Mouse (Mus musculus): ENCODE data around the gene Igfbp1.
"Not testable (repeated sequence)": the region's sequence is repeated elsewhere in the genome, so short reads cannot be mapped to it uniquely, and the experiment has no call there.

Gene Igfbp1

DNA sequence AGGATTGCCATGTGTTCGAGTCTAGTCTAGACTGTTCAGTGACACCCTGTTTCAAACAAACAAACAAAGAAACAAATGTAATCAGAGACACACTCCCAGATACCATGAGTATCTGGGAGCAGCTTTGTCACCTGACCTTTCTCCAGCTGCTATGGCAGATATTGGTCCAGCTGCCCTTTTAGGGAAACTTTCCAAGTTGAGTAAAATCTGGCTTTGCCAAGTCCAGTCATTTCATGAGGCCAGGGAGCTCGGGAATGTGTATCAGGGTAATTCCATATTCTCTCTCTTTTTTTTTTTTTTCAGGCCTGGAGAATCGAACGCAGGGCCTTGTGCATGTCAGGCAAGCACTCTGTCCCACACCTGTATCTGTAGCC is 2.3 kb upstream of the Igfbp1 start:
- no peak for DNase-seq (ENCODE audit: low spot score)

DNA sequence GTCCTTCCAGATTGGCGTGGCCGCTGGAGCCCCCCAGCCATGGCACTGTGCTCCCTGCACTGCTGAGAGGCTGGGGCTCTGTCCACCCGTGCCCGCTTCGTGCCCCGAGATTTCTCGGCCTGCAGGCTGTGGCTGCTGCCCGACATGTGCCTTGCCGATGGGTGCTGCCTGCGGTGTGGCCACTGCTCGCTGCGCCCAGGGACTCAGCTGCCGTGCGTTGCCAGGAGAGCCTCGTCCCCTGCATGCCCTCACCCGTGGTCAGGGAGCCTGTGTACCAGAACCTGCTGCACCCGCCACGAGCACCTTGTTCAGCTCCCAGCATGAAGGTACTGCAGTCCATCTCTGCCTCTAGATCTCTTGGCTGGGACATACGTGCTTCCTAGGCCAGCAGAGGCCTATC is 424 bp downstream of the Igfbp1 start:
- no peak for DNase-seq (ENCODE audit: low spot score)

DNA sequence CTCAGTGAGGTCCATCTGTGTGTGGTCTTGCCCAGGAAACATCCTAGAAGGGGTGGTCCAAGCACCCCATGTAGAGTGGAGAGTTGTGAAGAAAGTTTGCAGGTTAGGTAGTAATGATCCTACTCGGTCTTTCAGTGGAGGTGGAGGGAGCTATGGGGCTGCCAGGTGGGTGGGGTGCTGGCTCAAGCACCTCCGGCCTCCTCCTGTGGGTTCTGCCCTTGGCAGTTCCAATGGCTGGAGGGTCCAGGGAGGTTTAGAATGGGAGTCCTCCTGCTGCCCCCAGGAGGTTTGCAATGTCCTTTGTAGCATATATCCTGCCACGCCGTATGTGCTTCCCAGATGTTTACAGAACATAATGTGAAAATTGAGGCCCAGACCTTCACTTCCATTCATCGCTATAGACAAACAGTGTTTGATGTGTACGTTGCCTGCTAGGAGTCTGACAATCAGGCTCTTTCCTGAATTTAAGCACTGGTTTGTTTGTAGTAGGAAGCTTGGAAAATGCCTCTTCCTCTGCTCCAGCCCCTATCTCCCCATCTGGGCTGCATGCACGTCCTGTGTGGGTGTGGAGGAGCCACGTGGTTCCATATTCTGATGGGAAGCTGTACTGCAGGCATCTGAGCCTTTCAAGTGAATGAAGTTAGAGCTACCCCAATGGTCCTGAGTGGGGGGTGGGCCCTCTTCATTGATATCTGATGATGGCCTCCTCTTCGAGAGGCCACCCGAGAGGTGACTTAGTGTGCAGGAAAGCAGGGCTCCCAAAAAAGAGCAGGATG is 1.1 kb downstream of the Igfbp1 start:
- no peak for DNase-seq (ENCODE audit: low spot score)

DNA sequence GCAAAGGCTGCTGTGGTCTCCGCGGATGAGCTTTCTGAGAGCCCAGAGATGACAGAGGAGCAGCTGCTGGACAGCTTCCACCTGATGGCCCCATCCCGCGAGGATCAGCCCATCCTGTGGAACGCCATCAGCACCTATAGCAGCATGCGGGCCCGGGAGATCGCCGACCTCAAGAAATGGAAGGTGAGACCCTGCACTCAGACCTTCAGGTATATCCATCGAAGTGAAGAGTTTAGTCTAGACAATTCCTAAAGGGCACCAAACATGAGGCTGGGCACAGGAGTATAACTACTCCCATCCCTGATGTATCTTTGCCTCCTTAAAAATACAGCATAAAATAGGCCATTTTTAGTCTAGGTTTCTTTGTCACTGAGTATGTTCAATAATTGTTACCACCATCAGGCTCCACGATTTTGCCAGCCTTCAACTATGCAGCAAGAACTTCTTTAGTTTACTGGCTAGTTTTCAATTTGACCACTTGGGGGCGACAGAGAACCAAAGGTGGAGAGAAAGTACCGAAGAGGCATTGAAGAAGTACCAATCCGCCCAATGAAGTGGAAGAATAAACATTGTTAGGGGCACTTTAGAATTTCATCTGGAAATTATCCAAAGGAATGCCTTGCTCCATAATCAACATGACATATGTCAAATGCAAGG is 2.3 kb downstream of the Igfbp1 start:
- no peak for DNase-seq (ENCODE audit: low spot score)

DNA sequence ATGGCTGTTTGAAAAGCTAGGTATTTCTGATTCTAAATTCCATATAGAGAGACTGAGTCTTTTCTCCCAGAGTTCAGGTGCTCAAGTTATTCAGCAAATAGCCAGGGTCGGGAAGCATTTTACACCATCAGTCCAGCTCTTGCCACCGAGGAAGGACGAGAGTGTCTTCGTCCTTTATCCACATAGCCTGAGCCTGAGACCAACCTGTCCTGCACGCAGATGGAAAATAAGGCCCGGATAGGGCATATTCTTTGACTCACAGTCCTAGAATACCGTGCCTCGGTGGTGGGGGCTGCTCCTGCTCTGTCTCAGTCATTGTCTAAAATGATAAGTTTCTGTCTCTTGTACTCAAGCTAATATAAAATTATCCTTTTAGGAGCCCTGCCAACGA is 2.8 kb downstream of the Igfbp1 start:
- no peak for DNase-seq (ENCODE audit: low spot score)

DNA sequence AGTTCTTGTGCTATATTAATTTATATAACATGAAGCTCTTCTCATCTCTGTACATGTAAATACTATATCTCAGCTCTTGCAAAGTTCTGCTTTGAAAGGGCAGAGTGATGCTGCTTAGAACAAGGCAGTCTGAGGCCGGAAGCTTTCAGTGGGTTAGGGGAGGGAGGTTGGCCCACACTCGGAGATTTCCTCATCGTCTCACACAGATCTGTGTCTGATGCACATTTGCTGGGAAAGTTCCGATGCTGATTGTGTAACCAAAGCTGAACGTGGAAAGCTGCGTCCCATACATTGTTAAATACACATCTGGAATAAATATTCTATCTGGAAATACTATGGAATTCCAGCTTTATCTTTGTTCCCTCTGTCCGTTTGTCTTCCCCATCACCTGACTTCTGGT is 4.6 kb downstream of the Igfbp1 start:
- no peak for DNase-seq (ENCODE audit: low spot score)

DNA sequence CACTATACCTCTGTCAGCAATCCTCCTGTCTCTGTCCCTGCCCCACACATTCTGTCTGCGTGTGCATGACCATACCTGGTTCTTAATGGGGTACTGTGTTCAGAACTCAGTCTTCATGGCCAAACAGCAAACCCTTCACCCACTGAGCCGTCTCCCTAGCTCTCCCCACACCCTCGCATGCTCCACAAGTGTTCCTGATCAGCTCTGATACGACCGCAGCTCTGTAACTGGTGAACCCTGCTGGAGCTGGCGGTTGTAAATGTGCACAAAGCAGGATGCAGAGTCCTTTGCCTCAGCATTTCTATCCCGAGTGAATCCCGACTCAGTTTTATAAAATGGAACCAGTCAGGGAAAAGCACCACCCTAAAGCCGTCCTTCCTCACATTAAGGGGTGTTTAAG is 6.3 kb downstream of the Igfbp1 start:
- DNase-seq (ENCODE audit: low spot score) = no peak

DNA sequence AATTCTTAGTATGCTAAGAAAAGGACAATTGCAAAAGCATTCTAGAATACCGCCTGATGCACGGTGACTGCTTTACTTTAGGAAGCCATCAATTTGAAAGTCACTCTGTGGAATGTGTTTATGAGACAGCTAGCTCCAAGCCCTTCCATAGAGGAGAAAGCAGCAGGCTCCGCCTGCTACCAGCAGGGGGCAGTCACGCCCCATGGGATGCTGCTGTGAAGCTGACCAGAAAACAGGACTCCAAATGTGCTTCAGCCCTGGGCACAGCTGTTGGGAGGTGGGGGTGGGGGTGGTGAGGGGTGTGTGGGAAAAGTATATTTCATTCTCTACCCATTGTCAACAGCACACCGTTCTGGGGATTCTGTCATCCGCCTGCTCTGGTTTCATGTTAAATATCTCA is 12.8 kb downstream of the Igfbp1 start:
- DNase-seq (ENCODE audit: low spot score) = peak; percentile 35

DNA sequence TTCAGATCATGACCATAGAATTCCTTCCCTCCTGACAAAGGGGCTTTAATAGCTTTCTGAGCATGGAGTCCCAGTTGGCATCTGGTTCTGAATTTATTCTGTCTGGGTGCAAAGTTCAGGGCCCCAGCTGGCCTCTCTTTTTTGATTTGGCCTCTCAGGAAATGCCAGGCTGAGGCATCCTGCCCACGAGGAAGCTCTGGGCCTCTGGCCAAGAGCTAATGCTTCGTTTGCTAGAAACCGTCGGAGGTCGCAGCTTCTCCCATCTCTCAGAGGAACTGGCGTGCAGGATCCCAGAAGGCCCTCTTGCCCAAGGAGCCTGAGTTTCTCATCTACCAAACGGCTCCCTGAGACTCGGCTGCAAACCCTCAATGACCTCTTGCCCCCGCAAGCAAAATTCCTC is 13.6 kb downstream of the Igfbp1 start:
- DNase-seq (ENCODE audit: low spot score) = no peak

DNA sequence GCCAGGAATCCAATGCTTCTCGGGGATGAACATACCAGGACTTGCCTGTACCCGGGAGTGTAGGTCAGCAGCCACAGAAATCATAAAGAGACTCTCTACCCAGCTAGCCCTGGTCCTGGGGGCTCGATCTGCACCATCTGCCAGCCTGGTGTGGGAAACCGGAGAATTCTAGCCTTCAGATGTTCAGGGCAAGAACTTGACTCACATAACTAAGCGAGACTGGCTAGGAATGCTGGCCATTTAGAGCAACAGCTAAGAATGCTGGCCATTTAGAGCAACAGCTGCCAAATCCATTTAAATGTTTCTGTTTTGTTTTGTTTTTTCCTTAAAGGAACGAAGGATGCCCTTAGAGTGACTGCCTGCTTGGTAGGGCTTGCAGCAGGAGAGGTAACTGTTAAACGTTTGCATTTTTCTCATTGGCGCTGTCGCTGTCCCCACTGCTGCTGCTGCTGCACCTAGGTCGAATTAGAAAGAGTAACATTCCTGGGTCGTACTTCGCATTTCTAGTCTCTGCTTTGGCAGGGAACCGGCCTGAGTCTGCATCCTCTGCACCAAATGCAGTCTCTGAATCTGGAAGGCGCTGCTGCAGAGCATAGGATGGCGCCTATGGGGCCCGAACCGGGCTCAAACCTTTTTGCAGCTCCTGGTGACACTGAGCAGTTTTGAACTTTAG is 14.7 kb downstream of the Igfbp1 start:
- no peak for DNase-seq (ENCODE audit: low spot score)

DNA sequence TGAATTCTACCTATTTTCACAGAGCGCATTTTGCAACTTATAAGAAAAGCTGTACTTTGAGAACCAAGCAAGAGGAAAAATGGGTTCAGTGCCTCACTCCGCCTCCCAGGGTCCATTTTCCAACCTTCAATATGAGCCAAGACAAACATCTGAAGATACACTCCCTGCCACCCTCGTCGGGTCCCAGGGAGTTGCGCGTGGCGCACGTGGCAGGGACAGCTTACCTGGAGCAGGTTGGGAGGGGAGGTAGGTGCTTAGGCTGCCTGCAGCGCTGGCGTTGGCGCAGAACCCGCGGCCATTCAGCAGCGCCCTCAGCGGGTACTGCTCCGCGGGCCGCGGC is 15.5 kb downstream of the Igfbp1 start:
- DNase-seq (ENCODE audit: low spot score) = no peak

DNA sequence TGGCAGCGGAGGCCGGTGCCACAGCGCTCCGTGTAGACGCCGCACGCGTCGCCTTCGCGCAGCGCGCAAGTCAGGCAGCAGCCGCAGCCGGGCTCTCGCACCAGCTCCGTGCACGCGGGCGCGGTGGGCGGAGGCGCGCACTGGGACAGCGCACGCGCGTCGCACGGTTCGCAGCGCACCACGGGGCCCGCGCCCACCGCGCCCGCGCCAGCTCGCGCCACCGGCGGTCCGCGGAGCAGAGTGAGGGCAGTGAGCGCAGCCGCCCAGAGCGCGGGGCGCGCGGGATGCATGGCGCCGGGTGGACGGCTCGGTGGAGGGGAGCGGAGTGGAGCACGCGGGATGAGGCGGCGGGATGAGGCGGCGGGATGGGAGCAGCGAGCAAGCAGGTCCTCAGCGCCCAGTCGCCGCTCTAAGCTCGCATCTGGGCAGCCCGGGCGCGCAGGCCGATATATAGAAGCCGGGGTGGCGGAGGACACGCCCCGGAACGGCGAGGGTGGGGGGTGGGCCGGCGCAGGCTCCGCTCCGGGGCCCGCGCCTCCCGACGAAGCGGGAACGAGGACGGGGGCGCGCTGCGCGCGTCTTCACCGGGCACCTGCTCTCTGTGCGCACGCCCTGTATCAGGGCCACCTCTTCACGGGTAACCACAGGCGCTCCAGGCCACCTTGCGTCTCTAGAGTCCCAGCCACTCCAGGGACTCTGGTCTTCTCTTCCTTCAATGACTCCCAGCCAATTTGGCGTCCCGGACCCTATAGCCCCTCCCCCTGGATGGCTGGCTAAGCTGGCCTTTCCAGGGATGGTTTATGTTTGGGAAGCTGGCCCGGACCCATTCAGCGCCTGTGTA is 16.1 kb downstream of the Igfbp1 start, which contains the start of gene Igfbp3:
Igfbp3 (minus strand) TSS at position 423 of the 841 bp plus-strand sequence.
- DNase-seq (ENCODE audit: low spot score) = no peak

DNA sequence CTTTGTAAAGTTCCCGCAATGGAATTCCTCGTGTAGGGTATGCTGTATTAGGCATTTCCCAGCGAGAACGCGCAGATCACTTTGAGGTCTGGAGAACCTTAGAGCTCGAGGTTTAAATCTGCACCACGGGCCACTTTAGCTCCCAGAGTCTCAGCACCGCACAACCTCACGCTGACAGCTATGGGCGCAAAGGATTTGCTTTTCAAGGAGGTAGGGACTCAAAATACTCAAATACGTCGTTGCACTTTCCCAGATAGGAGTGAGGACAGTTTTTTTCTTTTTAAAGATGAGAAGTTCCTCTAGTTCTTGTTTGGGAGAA is 16.7 kb downstream of the Igfbp1 start:
- no peak for DNase-seq (ENCODE audit: low spot score)

DNA sequence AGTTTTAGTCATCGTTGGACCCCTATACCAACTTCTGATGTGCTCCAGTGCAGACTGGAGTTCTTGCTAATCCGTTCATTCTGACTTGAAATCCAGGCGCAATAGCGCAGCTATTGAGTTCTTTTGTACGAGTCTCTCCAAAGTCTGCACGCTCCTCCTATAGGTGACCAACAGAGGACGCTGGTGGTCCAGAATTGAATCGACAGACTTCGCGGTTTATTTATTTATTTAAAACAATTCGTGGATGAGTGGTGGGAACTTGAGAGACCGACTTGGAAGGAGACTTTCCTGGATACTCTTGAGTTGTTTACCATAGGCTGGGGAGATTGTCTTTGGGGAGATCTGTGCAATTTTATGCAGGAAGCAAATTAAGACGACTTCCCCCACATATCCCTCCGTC is 17.2 kb downstream of the Igfbp1 start:
- no peak for DNase-seq (ENCODE audit: low spot score)

DNA sequence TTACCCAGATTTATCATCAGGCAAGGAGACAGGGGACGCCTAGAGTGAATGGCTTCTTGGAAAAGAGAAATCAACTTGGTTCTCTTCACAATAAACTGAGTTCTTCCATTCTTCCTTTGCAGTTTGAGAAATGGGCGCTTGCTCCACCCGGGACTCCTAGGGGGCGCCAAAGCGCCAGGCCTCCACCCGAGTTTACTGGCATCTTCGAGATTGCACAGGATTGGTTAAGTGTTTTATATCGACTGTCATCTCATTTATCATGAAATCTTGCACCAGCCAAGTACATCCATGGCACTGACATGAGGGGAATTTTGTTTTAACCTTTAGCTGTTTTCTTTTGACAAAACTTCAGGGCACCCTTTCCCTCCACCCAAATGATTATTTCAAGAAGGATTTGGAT is 18.1 kb downstream of the Igfbp1 start:
- no peak for DNase-seq (ENCODE audit: low spot score)

DNA sequence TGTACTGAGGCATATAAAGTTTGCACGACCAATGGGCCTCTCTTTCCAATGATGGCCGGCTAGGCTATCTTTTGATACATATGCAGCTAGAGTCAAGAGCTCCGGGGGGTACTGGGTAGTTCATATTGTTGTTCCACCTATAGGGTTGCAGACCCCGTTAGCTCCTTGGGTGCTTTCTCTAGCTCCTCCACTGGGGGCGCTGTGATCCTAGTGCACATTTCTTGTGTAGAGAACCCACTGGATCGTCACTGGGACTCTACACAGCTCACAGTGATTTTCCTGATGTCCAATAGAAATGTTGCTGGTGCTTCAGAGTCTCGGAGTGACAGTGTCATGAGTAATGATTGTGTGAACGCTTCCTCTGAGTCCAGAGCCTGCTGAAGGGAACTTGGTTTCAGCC is 24.2 kb downstream of the Igfbp1 start:
- not testable (repeated sequence) for DNase-seq (ENCODE audit: low spot score)

DNA sequence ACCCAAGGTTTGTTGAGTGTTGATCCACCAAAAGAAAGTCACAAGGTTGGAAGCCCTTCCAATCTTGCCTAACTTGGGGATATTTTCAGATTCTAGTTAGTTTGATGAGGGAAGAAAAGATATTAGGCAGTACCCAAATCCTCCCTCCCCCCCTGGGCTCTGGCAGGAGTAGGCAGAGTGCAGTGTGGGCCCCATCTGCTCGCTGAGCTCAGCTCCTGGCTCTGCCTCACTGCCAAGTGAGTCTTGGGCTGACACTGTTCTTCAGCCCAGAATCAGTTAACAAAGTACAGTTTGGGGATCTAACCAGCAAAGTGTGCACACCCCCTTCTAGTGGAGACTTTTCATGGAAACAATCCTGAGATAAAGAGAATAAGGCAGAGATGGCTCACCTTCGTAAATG is 28.6 kb downstream of the Igfbp1 start:
- DNase-seq (ENCODE audit: low spot score) = no peak

DNA sequence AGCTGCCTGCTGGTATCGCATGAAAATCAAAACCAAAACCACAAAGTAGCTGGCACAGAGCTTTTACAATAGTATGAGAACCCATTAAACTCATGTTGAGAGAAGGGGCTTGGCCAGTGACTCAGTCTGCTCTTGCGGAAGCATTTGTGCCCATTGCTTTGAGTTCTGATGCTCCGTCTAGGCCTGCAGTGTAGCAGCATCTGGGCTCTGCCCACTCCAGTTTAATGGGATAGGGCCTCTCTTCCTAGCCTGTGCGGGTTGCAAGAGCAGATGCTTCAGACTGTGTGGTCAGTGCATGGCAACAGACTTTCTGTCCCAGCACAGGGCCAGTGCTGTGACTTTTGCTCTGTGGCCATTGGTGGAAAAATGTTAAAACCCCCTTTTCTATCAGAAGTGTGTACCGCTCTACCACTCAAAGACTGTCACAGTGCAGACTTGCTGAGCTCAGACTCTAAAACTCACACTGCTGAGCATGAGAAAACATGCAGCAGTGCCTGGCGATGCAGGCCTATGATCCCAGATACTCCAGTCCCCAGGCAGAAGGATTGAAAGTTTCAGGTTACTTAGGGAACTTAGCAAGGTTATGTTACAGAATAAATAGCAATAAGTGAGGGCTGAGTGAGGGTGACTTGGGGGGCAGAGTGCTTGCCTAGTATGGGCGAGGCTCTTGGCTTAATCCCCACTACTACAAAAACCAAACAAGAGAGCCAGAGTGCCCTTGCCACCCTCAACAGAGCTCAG is 29.4 kb downstream of the Igfbp1 start:
- DNase-seq (ENCODE audit: low spot score) = no peak

DNA sequence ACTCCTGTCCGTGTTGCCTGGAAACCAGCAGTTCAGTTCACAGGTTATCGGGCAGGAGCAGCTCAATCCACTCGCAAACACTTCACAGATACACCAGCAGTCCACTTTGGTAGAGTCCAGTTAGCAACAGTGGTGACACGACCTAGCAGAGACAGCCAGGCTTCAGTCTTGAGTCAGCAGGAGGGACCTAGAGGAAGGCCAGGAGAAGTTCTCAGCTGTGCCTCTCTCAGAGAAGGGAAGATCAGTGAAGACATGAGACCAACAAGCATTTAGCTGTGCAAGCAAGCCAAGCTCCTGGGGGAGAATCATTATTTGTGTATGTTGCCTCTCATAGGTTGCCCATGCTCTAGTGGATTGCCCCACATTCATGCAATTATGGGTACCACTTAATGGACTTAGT is 30.5 kb downstream of the Igfbp1 start:
- DNase-seq (ENCODE audit: low spot score) = no peak

DNA sequence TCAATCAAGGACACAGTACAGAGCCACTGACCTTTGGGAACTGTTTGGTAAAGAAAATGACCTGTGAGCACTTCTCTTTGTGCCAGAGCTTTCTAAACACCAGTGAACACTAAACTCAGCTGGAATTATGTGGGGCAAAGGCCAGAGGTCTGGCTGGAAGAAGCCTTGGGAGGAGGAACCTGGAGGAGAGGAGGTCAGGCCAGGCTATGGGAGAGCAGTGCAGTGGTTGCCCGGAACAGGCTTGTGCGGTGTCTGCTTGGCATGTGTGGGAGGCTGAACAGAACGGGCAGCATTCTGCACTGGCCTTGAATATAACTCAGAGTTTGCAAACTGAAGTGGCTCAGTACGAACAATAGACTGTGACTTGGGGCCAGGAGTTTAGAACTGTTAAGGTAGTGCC is 32.4 kb downstream of the Igfbp1 start:
- DNase-seq (ENCODE audit: low spot score) = peak; percentile 30

DNA sequence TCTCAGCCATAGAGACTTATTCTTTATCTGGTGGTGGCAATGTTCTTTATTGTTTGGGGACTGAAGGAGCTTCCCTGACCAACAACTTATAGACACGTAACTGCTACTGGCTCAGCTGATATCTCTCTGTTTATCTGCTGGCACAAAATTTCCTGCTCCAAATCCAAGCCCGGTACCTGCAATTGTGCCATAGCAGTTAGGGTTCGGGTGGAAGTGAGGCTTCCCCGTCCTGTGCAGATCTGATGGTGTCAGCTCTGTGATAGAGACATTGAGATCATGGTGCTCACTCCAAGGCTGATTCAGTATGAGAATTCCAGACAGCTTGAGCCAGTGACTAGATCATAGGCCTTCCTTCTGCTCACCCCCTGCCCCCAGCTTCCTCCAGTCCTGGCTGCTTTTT is 34.4 kb downstream of the Igfbp1 start:
- DNase-seq (ENCODE audit: low spot score) = no peak

DNA sequence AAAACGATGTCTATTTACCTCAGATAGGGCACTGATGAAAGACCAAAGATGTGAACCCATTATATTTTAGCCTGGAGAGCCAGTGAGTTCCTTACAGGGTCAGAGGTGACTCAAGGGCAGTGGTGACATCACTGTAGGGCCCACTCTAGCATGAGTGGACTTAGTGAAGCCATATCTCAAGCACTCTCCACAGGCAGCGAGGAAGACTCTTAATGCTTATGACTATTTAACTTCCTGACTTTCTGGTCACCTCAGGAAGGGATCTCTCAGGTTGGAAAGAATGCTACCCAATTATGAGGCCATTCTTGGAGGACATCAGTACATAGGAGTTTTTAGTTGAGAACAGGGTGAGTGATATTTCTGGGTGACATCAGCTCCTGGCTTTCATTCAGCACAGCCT is 35.8 kb downstream of the Igfbp1 start:
- DNase-seq (ENCODE audit: low spot score) = no peak

Data from ovary, adult 18-20 months (tissue).